Mouse (Mus musculus): ENCODE data around the gene Isl1.

The Isl1 gene

GRCm38 (mm10) chr13:116294734-116295133 lies 14.8 kb downstream of the Isl1 start:
- DNase-seq (ENCODE audit: low spot score in 2 of 2): no peak

GRCm38 (mm10) chr13:116294151-116294461 lies 15.4 kb downstream of the Isl1 start:
- no peak for DNase-seq (ENCODE audit: low spot score in 2 of 2)

- DNase-seq (ENCODE audit: low spot score in 2 of 2): no peak
Observed at GRCm38 (mm10) chr13:116293301-116294150, 16.0 kb downstream of the Isl1 start.

GRCm38 (mm10) chr13:116289655-116290054 lies 19.8 kb downstream of the Isl1 start:
- no peak for DNase-seq (ENCODE audit: low spot score in 2 of 2)

- no peak for DNase-seq (ENCODE audit: low spot score in 2 of 2)
Observed at GRCm38 (mm10) chr13:116279207-116279772, 30.2 kb downstream of the Isl1 start.

All from urinary bladder, adult 18-20 months (tissue).